Mouse (Mus musculus) bone marrow, adult 2 months (tissue): Measurements from ENCODE around the gene Gla.

ENCODE experiments used
- CTCF ChIP-seq: fragments of 200-500 bp; IDR thresholded peaks from 2 replicates; pipeline ENCODE4 v1.5.1; 2011; ENCODE audit warnings: low read length, control low read depth; ENCODE audit not compliant: control insufficient read depth, insufficient read depth
- POLR2A ChIP-seq: fragments of 200-500 bp; IDR thresholded peaks from 2 replicates; pipeline ENCODE4 v1.6.1; 2011; ENCODE audit warnings: low read depth, mild to moderate bottlenecking, control low read depth, low read length, borderline replicate concordance; ENCODE audit not compliant: control insufficient read depth

- TF ChIP-seq CTCF (no peak), POLR2A (no peak)
Measured at GRCm38 (mm10) chrX:134610984-134611383, 10.1 kb upstream of the Gla start.
